Mouse (Mus musculus): Measurements from ENCODE around the gene Pmm1. TPM values are rescaled to one million over a fixed set of nuclear protein-coding genes. Genes with fewer than 3 reads are reported as not detected.

Pmm1 gene
- polyA plus RNA-seq, 1 experiment from 2014 or later = 19.7 TPM

DNA sequence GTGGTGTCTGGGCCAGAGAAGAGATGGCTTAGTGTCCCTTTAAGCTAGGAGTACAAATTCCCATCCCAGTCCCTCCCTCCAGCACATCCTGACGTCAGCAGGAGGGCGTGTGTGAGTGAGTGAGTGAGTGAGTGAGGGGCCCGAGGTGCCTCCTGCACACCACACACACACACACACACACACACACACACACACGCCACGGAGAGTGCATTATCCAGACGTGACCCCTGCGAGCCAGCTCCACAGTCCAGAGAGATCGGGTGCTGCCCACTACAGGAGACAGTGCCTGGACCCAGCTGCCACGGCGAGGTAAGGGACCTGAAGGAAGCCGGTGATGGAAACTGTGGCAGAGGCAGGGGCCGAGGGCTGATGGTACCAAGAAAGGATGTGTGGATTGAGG is 24.1 kb downstream of the Pmm1 start, which contains the start of gene Csdc2:
Gene Csdc2 (plus strand): TSS at position 81 of the 400 bp plus-strand sequence.
- ATAC-seq (ENCODE audit: insufficient number of reproducible peaks, insufficient read depth, low FRiP score, low read depth) = no peak
- Histone ChIP-seq H3K27me3 (ENCODE audit: control insufficient read depth, insufficient read depth, low read length) (no peaks in the 10 kb centered on the region; the same call in 1 of the 2 replicates), H3K4me2 (ENCODE audit: low read length) (peak within 1 kb of the TSS; percentile 70), H3K4me1 (ENCODE audit: control insufficient read depth in 2 of 2, insufficient read depth in 2 of 2, low read length in 2 of 2) (peaks cover 11 to 13% of the 10 kb centered on the region in 2 experiments; a peak in 3 of 4 replicates), H3K27ac (replicated peaks in 1 of 2; ENCODE audit: control insufficient read depth in 1 of 2, insufficient read depth in 1 of 2, low read depth in 2 of 2, low read length in 2 of 2) (peak within 1 kb of the TSS in 1 of 2 experiments; percentile 44; a peak in 2 of 4 replicates), H3K4me3 (ENCODE audit: control insufficient read depth in 1 of 2, insufficient read depth in 1 of 2, low read depth in 1 of 2, low read length in 2 of 2) (peak within 1 kb of the TSS; percentile 42 to 51), H3K9ac (ENCODE audit: low read length) (peak within 1 kb of the TSS; percentile 65), H3K36me3 (ENCODE audit: control insufficient read depth, insufficient read depth, low read length) (no peaks in the 10 kb centered on the region), H3K9me3 (ENCODE audit: control insufficient read depth, low read length) (no peaks in the 10 kb centered on the region)
- 0% methylated on average over 12 of the region's 12 CpGs for WGBS

DNA sequence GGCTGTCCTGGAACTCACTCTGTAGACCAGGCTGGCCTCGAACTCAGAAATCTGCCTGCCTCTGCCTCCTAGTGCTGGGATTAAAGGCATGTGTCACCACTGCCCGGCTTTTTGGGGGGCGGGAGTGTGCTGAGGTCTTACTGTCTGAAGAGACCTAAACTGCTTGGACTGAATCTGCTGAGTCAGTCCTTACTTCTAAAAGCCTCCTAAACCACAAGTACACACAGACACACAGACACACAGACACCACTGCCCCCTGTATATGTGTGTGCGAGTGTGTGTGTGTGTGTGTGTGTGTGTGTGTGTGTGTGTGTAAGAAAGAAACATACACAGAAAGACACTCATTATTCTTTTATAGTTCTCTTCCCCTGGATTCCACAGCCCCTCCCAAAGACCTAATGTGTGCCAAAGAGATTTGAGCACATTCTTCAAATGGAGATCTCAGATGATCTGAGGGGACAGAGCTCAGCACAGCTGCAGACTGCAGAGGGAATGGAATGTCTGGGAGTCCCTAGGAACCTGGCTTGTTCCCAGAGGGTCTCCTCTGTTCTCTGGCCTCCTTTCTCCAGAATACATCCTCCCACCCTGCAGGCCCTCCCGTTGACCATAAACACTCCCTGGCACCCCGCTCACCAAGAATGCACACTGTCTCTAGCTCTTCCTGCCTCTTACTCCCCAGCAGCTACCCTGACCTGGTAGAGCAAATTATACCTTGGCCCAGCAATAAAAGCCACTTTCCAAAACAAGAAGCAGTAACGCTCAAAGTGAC is 24.7 kb downstream of the Pmm1 start:
- H3K9ac ChIP-seq (ENCODE audit: low read length) = peak overlapping the region; percentile 65; the same call in 1 of the 2 replicates
- WGBS = 43% methylated on average over 7 of the region's 7 CpGs
- H3K4me3 ChIP-seq (ENCODE audit: control insufficient read depth in 1 of 2, insufficient read depth in 1 of 2, low read depth in 1 of 2, low read length in 2 of 2) = peak overlapping the region; percentile 42 to 51
- peak overlapping the region in 1 of 2 experiments; percentile 19; a peak in 1 of 4 replicates for H3K27ac ChIP-seq (replicated peaks in 1 of 2; ENCODE audit: control insufficient read depth in 1 of 2, insufficient read depth in 1 of 2, low read depth in 2 of 2, low read length in 2 of 2)
- H3K4me2 ChIP-seq (ENCODE audit: low read length) = peak overlapping the region; percentile 70
- H3K36me3 ChIP-seq (ENCODE audit: control insufficient read depth, insufficient read depth, low read length) = no peaks in the 10 kb centered on the region
- ATAC-seq (ENCODE audit: insufficient number of reproducible peaks, insufficient read depth, low FRiP score, low read depth) = no peak
- H3K27me3 ChIP-seq (ENCODE audit: control insufficient read depth, insufficient read depth, low read length) = no peaks in the 10 kb centered on the region; the same call in 1 of the 2 replicates
- H3K9me3 ChIP-seq (ENCODE audit: control insufficient read depth, low read length) = no peaks in the 10 kb centered on the region
- peaks cover 11 to 13% of the 10 kb centered on the region in 2 experiments; a peak in 3 of 4 replicates for H3K4me1 ChIP-seq (ENCODE audit: control insufficient read depth in 2 of 2, insufficient read depth in 2 of 2, low read length in 2 of 2)

DNA sequence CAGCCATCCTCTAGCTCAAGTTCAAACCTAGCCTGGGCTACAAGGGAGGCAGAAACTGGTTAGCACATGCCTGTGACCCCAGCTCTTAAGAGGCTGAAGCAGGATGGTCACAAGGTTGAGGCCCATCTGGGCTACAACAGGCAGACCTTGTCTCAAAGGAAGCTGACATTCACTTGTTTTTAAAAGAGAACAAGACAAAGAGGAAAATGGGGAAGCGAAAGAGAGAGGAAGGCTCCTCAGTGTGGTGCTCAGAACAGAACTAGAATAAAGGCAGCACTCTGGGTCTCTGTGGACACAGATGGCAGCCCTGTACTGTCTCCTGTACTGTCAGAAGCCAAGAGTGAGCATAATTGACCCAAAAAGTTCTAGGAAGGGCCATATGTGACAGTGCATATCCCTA is 26.7 kb downstream of the Pmm1 start:
- Histone ChIP-seq H3K4me2 (ENCODE audit: low read length) (no peak overlapping the region), H3K27me3 (ENCODE audit: control insufficient read depth, insufficient read depth, low read length) (no peaks in the 10 kb centered on the region; the same call in 1 of the 2 replicates), H3K9ac (ENCODE audit: low read length) (no peak overlapping the region), H3K9me3 (ENCODE audit: control insufficient read depth, low read length) (no peaks in the 10 kb centered on the region), H3K4me1 (ENCODE audit: control insufficient read depth in 2 of 2, insufficient read depth in 2 of 2, low read length in 2 of 2) (peaks cover 11 to 13% of the 10 kb centered on the region in 2 experiments; a peak in 3 of 4 replicates), H3K4me3 (ENCODE audit: control insufficient read depth in 1 of 2, insufficient read depth in 1 of 2, low read depth in 1 of 2, low read length in 2 of 2) (no peak overlapping the region), H3K36me3 (ENCODE audit: control insufficient read depth, insufficient read depth, low read length) (no peaks in the 10 kb centered on the region), H3K27ac (replicated peaks in 1 of 2; ENCODE audit: control insufficient read depth in 1 of 2, insufficient read depth in 1 of 2, low read depth in 2 of 2, low read length in 2 of 2) (no peak overlapping the region)
- ATAC-seq (ENCODE audit: insufficient number of reproducible peaks, insufficient read depth, low FRiP score, low read depth) = no peak
- WGBS = 83% methylated on average over 1 of the region's 1 CpGs

DNA sequence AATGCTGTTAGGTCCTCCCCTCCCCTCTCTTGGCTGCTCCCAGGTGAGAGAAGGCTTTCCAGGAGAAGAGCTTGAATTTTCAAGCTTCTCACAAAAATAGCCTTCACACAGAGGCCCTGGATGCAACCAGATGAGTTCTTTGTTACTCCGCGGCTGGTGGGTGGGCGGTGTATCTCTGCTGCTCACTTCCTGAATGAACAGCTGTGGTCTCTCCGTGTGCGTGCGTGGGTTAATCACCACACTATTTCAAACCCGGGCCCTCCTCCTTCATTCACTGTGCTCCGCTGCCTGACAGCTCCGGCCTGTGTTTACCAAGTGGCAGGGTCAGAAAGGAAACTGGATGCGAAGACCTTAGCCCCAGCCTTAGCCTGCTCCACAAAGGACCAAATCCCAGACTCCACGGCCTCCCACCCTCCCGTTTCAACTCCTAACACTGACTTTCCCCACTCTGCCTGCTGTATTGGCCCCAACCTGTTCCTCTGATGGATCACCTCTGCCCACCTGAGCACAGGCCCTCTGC is 27.7 kb downstream of the Pmm1 start:
- no peak overlapping the region for H3K9ac ChIP-seq (ENCODE audit: low read length)
- ATAC-seq (ENCODE audit: insufficient number of reproducible peaks, insufficient read depth, low FRiP score, low read depth) = no peak
- no peak overlapping the region for H3K4me2 ChIP-seq (ENCODE audit: low read length)
- H3K27ac ChIP-seq (replicated peaks in 1 of 2; ENCODE audit: control insufficient read depth in 1 of 2, insufficient read depth in 1 of 2, low read depth in 2 of 2, low read length in 2 of 2) = no peak overlapping the region
- H3K27me3 ChIP-seq (ENCODE audit: control insufficient read depth, insufficient read depth, low read length) = no peaks in the 10 kb centered on the region; the same call in 1 of the 2 replicates
- peaks cover 11 to 13% of the 10 kb centered on the region in 2 experiments; a peak in 3 of 4 replicates for H3K4me1 ChIP-seq (ENCODE audit: control insufficient read depth in 2 of 2, insufficient read depth in 2 of 2, low read length in 2 of 2)
- H3K36me3 ChIP-seq (ENCODE audit: control insufficient read depth, insufficient read depth, low read length) = no peaks in the 10 kb centered on the region
- 35% methylated on average over 12 of the region's 12 CpGs for WGBS
- H3K9me3 ChIP-seq (ENCODE audit: control insufficient read depth, low read length) = no peaks in the 10 kb centered on the region
- no peak overlapping the region for H3K4me3 ChIP-seq (ENCODE audit: control insufficient read depth in 1 of 2, insufficient read depth in 1 of 2, low read depth in 1 of 2, low read length in 2 of 2)

DNA sequence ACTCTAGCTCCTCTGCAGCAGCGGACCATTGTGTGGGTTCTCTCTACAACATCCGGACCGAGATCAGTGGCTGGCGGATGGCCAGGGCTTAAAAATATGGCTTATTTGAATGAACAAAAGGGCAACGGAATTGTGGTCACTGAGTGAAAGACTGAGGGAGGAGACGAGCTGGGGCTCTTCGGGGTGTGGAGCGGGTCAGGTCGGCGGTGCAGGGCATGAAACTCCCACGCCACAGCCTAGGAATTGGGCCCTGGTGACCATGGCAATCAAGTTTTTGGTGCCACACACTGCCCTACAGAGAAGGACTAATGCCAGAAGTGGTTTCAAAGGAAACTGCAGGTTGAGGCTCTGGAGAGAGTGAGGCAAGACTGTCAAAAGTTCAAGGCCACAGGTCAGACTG is 32.5 kb downstream of the Pmm1 start:
- Histone ChIP-seq H3K4me1 (ENCODE audit: control insufficient read depth in 2 of 2, insufficient read depth in 2 of 2, low read length in 2 of 2) (peaks cover 10 to 13% of the 10 kb centered on the region in 2 experiments; a peak in 3 of 4 replicates), H3K27me3 (ENCODE audit: control insufficient read depth, insufficient read depth, low read length) (no peaks in the 10 kb centered on the region), H3K9ac (ENCODE audit: low read length) (no peak overlapping the region), H3K4me2 (ENCODE audit: low read length) (no peak overlapping the region), H3K4me3 (ENCODE audit: control insufficient read depth in 1 of 2, insufficient read depth in 1 of 2, low read depth in 1 of 2, low read length in 2 of 2) (no peak overlapping the region), H3K36me3 (ENCODE audit: control insufficient read depth, insufficient read depth, low read length) (no peaks in the 10 kb centered on the region), H3K27ac (replicated peaks in 1 of 2; ENCODE audit: control insufficient read depth in 1 of 2, insufficient read depth in 1 of 2, low read depth in 2 of 2, low read length in 2 of 2) (0 out of 4 replicates have a peak overlapping the region, but pooled peaks of 1 of the 2 experiments have one; percentile 6), H3K9me3 (ENCODE audit: control insufficient read depth, low read length) (no peaks in the 10 kb centered on the region)
- no peak for ATAC-seq (ENCODE audit: insufficient number of reproducible peaks, insufficient read depth, low FRiP score, low read depth)
- WGBS = 66% methylated on average over 11 of the region's 11 CpGs

DNA sequence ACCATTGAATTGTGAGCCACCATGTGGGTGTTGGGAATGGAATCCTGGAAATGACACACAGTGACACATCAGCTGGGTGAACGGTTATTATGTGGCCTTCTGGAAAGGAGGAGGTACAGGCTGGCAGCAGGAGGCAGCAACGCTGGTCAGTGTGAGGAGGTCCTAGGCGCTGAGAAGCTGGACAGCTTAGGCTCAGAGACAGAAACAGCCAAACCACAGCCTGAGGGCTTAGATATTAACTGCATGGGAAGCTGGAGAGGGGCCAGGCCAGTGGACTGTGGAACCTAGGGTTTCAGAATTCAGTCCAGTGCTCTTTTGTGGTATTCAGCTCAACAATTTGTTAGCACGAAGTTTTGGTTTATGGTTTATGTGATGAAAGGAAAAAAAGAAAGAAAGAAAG is 33.0 kb downstream of the Pmm1 start:
- Histone ChIP-seq H3K9me3 (ENCODE audit: control insufficient read depth, low read length) (no peaks in the 10 kb centered on the region), H3K27ac (replicated peaks in 1 of 2; ENCODE audit: control insufficient read depth in 1 of 2, insufficient read depth in 1 of 2, low read depth in 2 of 2, low read length in 2 of 2) (no peak overlapping the region), H3K4me2 (ENCODE audit: low read length) (no peak overlapping the region), H3K36me3 (ENCODE audit: control insufficient read depth, insufficient read depth, low read length) (no peaks in the 10 kb centered on the region), H3K4me3 (ENCODE audit: control insufficient read depth in 1 of 2, insufficient read depth in 1 of 2, low read depth in 1 of 2, low read length in 2 of 2) (no peak overlapping the region), H3K9ac (ENCODE audit: low read length) (no peak overlapping the region), H3K4me1 (ENCODE audit: control insufficient read depth in 2 of 2, insufficient read depth in 2 of 2, low read length in 2 of 2) (peaks cover 10 to 13% of the 10 kb centered on the region in 2 experiments; a peak in 3 of 4 replicates), H3K27me3 (ENCODE audit: control insufficient read depth, insufficient read depth, low read length) (no peaks in the 10 kb centered on the region)
- no peak for ATAC-seq (ENCODE audit: insufficient number of reproducible peaks, insufficient read depth, low FRiP score, low read depth)
- WGBS = 54% methylated on average over 4 of the region's 4 CpGs

DNA sequence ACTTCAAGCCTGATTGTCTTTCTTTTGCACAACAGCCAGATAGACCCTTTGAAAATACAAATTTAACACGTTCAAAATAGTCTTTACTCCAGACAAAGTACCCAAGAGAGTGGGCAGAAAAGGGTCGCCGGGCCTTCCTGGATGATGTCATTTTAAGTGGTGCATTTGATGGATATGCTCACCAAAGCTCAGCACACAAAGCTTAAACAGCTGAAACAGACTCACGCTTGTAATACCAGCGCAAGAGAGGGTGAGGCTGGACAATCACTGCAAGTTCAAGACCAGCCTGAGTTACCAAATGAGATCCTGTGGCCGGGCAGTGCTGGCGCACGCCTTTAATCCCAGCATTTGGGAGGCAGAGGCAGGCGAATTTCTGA is 34.3 kb downstream of the Pmm1 start:
- no peaks in the 10 kb centered on the region for H3K9me3 ChIP-seq (ENCODE audit: control insufficient read depth, low read length)
- peak overlapping the region in 1 of 2 experiments; percentile 4; a peak in 1 of 4 replicates for H3K4me3 ChIP-seq (ENCODE audit: control insufficient read depth in 1 of 2, insufficient read depth in 1 of 2, low read depth in 1 of 2, low read length in 2 of 2)
- ATAC-seq (ENCODE audit: insufficient number of reproducible peaks, insufficient read depth, low FRiP score, low read depth) = no peak
- H3K9ac ChIP-seq (ENCODE audit: low read length) = 0 out of 2 replicates have a peak overlapping the region, but pooled peaks have one; percentile 10
- no peaks in the 10 kb centered on the region for H3K27me3 ChIP-seq (ENCODE audit: control insufficient read depth, insufficient read depth, low read length)
- no peaks in the 10 kb centered on the region for H3K36me3 ChIP-seq (ENCODE audit: control insufficient read depth, insufficient read depth, low read length)
- WGBS = 36% methylated on average over 9 of the region's 9 CpGs
- H3K4me2 ChIP-seq (ENCODE audit: low read length) = peak overlapping the region; percentile 94
- peaks cover 10 to 13% of the 10 kb centered on the region in 2 experiments; a peak in 3 of 4 replicates for H3K4me1 ChIP-seq (ENCODE audit: control insufficient read depth in 2 of 2, insufficient read depth in 2 of 2, low read length in 2 of 2)
- H3K27ac ChIP-seq (replicated peaks in 1 of 2; ENCODE audit: control insufficient read depth in 1 of 2, insufficient read depth in 1 of 2, low read depth in 2 of 2, low read length in 2 of 2) = no peak overlapping the region

Measured in heart, embryonic 14.5 days (tissue).